Mouse (Mus musculus): ENCODE data around the gene Ttc9.

Gene Ttc9

DNA sequence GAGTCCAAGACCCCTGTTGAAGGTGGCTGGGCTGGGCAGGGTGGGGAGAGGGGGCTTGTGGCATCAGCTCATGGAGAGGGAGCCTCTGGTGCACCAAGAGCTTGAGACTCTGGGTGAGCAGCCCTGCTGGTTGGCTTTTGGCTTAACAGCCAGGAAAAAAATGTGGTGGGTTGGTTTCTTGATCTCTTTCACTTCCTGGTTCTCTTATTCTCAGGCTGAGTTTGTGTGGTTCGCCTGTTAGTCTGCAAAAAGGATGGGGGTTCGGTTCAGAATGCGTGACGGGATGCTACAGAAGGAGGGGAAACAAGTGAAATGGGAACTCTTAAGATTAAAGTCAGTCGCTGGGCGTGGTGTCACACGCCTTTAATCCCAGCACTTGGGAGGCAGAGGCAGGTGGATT is 27.0 kb downstream of the Ttc9 start:
- DNase-seq (ENCODE audit: low read depth, low spot score) = no peak

DNA sequence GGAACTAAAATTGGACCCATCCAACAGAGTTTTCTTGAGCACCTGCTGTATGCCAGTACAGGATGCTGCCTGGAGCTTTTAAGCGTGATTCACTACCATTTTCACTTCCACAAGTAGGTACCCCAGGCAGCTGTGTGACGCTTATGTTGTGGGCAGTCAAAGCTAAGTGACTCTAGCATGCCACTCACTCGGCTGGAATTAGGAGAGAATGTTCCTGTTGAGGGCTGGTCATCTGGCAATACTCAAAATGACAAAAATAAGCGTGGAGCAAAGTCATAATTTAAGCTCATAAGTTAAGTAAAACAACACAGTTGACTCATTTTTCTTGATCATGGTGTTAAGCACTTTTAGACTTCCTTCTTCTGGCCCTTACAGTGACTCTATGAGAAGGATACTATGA is 31.0 kb downstream of the Ttc9 start:
- DNase-seq (ENCODE audit: low read depth, low spot score) = no peak

DNA sequence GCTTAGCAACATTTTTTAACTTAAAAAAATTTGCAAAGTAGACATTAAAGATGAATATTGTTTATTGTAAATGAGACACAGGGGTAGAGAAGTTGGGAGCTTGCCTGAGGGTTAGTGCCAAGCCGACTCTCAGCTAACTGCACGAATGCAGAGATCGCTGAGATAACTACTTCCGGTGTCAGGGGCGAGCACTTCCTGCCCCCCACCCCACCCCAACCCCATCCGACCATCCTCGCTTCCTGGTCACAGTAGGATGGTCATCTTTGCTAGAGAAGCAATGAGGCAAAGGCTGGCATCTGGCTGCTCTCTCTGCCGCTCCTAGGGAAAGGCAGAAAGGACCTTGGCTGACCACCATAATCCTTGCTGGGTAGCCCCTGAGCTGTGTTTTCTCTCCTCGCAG is 32.1 kb downstream of the Ttc9 start:
- DNase-seq (ENCODE audit: low read depth, low spot score) = peak; percentile 24

DNA sequence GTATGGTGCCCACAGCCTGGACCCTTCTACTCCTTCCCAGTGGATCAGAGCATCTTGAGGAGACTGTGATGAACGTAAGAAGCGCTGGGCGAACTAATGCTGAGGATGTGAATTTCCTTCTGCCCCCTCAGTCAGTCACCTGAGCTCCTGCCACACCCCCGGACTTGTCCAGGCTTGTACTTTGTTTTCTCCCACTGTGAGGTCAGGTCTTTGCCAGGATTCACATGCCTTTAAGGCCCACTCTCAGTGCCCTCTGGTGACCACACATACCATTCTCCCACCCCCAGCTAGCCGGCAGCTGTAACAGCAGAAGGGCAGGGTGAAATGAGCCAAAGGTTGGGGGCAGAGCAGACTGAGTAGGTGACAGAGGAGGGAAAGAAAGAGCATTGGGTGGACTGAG is 32.9 kb downstream of the Ttc9 start:
- peak; percentile 21 for DNase-seq (ENCODE audit: low read depth, low spot score)

DNA sequence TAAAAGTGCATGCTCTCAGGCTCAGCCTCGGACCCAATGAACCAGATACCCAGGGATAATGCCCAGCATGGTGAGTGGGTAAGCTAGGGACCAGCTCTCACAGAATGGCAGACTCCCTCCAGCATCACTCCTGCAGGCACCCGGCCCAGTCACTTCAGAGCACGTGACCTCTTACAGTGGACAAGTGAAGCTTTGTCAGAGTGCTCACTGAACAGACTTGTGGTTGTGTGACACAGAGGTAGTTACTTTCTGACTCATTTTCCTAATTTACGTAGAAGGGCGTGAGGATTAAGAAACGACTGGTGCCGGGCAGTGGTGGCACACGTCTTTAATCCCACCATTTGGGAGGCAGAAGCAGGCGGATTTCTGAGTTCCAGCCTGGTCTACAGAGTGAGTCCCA is 37.4 kb downstream of the Ttc9 start:
- DNase-seq (ENCODE audit: low read depth, low spot score) = no peak

DNA sequence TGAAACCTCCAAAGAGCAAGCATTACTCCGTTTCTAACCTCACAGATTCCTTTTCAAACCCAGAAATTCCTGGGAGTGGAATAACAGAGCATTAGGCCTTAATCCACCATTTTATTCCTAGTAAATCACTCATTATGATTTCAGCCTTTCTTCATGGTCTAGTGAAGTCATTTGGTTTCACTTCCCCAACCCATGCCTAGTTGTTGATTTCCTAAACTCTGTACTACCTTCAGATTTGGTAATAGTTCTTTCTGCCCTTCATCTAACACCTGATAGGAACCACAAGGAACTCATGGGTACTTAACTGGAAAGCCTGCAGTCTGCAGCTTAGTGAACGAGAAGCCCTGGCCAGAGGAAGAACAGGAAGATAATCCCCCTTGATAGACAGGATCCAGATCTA is 44.5 kb downstream of the Ttc9 start:
- no peak for DNase-seq (ENCODE audit: low read depth, low spot score)

DNA sequence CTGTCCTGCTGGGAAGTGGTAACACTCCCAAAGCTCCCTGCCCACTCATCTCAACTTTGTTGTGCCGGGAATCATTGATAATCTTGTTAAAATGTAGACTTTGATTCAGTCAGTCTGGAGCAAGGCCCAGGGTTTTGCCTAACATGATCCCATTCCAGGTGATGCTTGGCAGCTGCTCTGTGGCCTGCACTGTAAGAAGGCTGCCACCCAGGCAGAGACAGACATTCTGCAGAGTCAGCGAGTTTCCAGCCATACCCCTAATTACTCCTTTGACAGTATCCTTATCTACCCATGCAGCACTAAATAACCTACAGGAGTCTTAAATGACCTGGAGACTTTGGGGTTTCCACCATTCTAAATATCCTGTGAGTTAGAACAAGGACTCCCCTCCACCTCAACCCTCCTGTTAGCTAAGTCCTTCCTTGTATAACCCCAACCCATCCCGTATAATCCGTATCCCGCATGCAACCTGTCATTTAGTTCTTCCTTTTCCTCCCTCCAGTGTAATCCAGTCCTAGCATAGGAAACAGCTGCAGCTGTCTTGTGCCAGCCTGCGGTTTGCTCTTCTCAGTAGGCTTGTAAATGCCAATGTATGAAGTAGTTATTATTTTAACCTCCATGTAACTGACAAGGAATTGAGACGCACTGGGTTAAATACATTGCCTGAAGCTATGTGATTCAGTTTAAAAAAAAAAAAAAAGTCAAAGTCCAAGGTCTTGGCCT is 48.9 kb downstream of the Ttc9 start:
- no peak for DNase-seq (ENCODE audit: low read depth, low spot score)

DNA sequence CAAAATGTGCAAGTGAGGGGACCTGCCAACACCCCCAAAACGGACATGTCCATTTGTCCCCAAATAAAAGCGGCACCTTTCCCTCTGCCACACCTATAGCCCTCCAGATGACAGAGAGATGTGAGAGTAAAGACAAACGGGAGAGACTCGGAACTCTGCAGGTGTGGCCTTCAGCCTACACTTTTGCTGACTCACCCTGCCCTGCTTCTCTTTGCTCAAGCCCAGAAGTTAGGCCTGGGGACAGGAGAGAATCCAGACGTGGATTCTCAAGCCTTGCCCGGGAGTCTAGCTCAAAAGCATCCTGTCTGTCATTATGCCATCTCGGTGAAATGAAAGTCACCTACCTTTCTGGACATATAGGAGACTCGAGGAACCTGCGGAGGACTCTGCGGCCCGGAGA is 52.3 kb downstream of the Ttc9 start:
- peak; percentile 56 for DNase-seq (ENCODE audit: low read depth, low spot score)

DNA sequence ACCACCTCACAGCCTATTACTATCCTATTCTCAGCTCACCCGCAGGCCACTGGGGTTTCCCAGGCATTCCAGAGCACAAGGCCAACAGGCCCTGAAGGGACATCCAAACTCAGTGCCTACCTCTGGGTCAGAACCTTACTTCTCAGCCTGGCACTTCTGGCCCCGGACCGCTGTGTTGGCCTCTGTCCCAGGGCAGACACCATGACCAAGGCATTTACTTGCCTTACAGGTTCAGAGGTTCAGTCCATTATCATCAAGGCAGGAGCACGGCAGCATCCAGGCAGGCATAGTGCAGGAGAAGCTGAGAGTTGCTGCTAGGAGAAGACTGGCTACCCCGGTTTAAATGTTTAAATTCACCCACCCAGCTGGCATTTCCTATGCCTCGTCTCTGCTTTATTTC is 53.0 kb downstream of the Ttc9 start:
- DNase-seq (ENCODE audit: low read depth, low spot score) = no peak

DNA sequence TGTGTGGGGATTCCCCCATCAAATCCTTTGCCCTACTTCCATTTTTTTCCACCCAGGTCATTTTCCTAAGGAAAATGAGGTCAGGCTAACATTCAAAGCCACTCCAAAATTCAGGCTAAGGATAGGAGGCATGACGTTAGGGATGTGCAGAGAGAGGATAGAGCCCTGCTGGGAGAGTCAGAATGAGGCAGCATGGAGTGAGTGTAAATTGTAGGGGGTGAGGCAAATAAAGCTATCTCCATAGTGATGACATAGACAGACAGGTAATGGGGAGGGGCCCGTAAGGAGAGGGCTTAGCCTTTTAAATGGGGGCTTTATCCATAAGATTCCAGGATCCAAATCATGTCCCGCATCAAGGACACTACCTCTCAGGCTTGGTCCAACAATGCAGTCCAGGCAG is 54.9 kb downstream of the Ttc9 start:
- no peak for DNase-seq (ENCODE audit: low read depth, low spot score)

DNA sequence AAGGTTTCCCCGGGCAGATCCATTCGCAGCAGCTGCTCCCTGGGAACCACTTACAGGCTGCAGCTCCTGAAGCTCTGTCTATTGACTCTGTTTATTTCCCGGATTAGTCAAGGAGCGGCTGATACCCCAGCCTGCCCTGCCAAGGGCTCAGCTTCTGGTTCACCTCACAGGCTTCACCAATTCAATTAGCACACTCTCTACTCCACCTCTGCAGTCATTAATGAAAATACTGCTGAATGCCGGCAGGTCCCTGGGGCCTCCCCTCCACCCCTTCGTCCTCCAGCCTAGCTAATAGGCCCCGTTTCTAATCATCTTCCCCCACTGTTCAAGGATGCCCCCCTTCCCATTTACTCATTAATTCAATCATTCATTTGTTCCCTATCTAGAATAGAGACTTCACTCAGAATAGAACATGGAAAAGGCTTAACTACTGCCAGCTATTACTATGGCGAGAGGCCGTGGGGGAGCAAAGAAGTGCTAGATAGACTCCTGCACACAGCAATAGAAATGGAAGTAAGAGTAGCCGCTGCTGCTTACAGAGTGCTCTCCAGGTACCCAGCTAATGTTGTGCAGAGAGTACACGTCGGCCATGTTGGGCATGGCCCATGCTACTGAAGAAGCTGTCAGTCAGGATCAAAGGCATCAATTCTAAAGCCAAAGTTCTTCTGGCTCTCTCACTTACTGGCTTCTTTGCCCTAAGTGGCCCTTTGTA is 55.5 kb downstream of the Ttc9 start:
- no peak for DNase-seq (ENCODE audit: low read depth, low spot score)

DNA sequence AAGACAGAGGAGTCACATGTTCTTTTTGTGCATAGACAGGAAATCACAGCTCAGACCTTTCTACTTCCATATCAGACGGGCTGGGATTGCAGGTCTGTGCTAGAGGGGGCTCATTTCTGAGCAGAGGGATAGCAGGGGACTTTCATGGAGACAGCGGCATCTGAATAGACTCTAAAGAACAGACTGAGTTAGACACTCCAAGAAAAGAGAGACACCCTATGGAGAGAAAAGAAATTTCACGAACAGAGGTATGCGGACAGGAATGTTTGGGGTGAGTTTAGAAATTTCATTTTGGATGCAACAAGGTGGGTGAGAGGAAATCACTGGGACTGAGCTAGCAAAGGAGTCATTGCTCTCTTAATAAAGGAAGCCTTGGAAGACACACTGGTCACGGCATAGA is 56.8 kb downstream of the Ttc9 start:
- DNase-seq (ENCODE audit: low read depth, low spot score) = no peak

DNA sequence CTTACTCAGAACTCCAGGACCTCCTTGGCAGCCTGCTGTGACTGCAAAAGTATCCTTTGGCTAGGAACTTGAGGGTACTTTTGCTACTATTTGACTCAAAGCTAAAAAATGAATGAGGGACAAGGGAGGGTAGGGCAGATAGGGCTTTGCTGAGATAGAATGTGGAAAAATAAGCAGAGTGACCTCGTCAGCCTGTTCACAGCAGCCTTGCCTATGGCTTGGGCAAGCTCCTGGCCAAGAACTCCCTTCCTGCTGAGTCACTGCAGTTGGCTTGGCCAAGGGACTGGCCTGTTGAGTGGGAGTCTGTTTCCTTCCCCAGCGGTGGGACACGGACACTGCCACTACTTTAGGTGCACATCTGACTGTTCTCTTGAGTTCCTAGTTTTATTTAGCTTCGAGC is 57.5 kb downstream of the Ttc9 start:
- DNase-seq (ENCODE audit: low read depth, low spot score) = no peak

DNA sequence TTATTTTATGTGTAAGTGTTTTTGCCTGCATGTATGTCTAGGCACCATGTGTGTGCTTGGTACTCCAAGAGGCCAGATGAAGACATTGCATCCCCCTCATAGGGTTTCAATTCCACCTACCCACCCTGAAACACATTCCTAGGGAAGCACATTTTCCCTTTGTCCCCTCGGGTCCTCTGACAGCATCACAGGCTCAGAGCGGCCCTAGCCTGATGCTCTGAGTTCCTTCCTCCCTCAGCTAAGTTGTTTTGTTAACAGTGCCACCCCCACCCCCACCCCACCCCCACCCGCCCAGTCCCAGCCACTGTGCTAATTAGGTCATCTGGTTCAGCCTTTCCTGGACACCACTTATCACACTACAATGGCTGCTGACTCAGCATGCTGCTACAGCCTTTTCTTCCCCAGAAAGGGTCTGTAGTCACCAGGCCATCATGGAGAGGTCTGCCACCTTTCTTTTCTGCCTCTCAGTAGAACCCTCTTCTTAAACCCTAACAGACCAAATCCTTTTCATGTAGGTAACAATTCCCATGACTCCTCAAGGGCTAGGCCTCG is 58.5 kb downstream of the Ttc9 start:
- DNase-seq (ENCODE audit: low read depth, low spot score) = no peak

DNA sequence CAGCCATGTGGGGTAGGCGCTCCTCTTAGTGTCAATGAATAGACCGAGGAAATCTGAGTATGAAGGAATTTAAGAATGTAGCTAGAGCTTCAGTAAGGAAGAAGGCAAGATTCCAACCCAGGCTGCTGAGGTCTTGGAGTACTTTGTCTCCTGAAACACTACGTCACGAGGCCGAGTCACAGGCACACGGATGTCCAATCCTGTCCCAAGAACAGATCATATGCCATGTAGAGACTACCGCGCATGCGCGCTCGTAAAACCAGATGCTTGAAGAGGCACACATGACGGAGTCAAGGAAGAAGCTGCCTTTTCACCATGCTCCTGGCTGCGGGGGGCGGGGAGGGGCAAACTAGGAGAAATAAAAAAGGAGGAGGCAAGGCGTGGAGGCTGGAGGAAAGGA is 59.1 kb downstream of the Ttc9 start:
- peak; percentile 53 for DNase-seq (ENCODE audit: low read depth, low spot score)

DNA sequence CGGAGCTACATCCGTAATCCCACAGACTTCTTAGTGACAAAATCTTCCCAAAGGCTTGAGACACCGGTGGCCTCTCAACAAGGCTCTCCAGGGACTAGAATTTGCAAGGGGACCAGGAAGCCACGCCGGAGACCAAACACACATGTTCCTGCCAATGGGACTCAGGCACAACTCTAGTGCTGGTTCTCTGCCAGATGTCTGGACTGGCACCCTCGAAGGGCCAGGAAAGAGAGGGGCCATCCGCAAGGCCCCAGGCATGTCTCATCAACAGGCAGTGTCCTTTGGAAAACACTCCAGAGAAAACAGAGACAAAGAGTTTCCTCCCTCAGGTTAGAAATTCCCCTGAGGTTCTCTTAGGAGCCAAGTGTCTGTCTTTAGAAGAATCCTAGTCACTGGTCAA is 59.7 kb downstream of the Ttc9 start:
- DNase-seq (ENCODE audit: low read depth, low spot score) = no peak

DNA sequence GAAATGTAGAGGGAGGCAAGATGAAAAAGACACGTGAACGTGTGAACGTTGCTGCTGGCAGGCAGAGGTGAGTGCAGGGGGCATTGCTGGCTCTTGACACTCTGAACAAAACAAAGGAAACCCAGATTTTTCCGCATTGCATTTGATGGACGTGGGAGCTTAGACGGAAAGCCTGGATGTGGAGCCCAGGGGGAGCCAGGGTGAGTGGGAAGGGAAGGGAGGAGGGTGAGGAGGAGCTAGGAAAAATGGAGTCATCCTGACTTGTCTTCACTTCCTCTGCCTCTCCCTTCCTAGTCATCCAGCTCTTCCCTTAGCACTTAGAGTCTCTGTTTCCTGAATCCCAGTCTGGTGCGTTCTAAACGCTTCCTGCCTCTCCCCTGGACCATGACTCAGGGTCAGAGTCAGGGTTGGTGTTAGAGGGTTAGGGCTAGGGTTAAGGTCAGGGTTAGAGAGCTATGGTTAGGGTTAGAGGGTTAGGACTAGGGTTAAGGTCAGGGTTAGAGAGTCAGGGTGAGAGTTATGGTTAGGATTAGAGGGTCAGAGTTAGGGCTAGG is 60.2 kb downstream of the Ttc9 start:
- peak; percentile 24 for DNase-seq (ENCODE audit: low read depth, low spot score)

DNA sequence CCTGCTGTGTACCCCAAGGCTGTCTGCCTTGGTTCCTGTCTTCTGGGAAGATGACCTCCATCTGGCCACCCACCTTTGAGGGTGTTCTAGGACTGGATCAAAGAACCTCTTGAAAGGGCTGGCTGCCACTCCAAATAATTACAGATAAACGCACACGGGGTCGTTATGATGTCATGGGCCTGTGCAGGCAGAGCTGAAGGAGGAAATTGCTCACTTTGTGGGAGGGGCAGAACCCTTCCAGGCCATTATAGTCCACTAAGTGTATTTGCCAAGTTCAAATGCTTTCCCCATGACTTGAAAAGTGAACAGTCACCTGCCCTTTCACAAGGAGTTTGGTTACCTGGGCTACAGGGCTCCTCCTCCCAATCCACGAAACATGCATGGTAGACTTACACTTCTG is 67.0 kb downstream of the Ttc9 start:
- no peak for DNase-seq (ENCODE audit: low read depth, low spot score)

DNA sequence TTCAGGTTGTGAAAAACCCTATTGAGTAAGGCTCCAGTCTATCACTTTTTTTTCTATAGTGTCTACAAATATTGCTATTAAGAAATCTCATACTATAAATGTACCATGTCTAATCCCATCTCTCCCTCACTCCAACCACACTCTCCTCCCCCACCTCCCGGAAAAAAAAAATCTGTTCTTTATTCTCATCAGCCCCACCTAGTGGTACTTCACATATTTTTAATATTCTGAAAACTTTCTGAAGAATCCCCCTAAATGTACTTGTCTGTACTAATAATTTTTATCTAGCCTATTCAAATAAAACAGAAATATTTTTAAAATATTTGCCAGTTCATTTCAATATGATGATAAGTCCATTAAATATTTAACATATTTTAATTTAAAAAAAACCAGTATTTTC is 71.9 kb downstream of the Ttc9 start:
- no peak for DNase-seq (ENCODE audit: low read depth, low spot score)

DNA sequence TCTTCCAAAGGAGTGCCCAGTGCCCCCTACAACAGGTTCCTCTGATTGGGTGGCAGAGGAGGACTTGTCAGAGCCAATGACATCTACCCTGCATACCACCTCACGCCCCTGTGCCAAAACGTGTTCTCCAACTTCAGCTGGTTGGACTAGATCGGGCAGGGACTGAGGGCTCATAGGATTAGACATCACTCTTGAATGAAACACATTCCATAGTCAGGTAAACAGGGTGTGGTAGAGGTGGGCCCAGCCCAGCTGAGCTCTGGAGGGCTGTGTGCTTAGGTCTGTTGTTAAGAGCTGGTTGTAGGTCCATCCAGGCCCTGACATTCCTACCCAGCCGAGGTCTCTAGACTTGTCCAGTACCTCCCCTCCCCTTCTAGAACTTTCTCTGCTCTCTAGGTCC is 81.6 kb downstream of the Ttc9 start:
- no peak for DNase-seq (ENCODE audit: low read depth, low spot score)

All from R1 (cell line).